Mouse (Mus musculus): ENCODE data around the gene Traf5.

Traf5 gene

DNA sequence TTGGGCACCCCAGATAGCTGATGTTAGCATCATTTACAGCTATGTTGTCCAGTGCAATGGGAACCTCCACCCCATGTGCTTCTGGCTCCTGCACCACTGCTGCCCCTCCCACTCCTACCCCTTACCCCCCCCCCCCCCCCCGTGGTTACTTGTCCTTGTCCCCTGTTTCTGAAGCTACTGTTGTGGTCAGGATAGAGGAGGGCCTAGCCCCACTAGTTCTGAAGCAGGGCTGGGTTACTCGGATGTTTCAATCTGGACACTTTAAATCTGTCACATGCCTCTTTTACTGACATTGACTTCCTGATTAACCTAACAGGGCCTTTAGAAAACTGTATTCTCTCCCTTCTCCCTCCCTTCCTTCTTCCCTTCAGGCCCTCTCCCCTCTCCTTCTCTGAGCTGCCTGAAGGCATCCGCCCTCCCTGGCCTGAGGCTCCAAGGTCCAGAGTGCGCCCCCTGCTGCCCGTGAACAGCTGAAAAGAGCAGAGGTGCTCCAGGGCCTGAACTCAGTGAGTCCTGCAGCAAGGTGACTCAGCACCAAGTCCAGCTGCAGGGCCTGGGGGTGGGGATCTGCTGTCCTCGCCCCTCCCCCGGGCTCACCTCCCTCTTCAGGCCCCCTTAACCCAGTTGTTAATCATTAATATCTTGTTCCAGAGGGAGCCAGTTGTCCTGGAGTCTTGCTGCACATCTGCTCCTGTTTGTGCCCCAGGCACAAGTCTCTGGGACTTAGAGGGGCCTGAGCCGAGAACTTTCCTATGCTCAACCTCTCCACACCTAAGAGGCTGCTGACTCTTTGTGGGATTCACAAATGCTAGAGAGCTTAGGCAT is 128.2 kb downstream of the Traf5 start:
- peak; percentile 94 for DNase-seq

DNA sequence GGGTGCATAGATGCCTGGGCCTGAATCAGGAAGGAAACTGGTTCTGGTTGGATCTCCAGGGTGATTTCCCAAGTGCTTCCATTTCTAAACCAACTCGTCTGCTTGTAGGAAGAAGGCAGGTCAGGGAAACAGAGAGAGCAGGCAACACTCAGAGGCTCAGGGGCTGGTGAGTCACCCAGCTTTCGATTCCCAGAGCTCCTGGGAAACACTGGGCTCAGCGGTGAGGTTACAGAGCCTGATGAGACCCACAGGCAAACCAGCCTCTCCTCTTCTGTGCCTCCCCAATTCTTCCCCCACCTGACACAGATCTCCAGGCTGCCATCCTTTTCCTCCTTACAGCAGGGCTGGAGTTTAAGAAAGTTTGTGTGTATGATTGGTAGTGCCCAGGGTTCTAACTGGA is 128.9 kb downstream of the Traf5 start:
- DNase-seq: no peak

DNA sequence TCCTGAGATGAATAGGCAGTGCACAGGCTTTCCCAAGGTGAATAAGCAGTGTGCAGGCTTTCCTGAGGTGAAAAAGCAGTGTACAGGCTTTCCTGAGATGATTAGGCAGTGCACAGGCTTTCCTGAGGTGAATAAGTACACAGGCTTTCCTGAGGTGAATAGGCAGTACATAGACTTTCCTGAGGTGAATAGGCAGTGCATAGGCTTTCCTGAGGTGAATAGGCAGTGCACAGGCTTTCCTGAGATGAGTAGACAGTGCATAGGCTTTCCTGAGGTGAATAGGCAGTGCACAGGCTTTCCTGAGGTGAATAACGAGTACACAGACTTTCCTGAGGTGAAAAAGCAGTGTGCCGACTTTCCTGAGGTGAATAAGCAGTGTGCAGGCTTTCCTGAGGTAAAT is 131.4 kb downstream of the Traf5 start:
- DNase-seq: no peak

DNA sequence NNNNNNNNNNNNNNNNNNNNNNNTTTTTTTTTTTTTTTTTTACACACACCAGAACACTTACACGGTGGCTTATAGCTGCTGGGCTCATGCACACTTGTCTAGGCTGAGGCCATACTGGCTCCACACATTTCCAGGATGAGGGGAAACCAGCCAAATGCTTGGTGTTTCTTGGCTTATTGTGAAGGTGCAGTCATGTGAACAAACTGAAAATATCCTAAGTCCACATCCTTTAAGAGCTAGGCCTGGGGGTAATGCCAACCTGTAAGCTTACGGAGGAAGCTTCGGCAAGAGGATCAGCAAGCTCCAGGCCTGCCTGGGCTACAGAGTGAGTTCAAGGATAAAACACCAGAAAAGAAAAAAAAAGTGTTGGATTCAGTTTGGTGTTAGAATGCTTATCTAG is 135.0 kb downstream of the Traf5 start:
- no peak for DNase-seq

- peak; percentile 68 for DNase-seq
These were observed 135.5 kb downstream of the Traf5 start for GRCm38 (mm10) chr1:191956871-191957270.

GRCm38 (mm10) chr1:191956261-191956660 is 136.1 kb downstream of the Traf5 start:
- peak; percentile 65 for DNase-seq

DNA sequence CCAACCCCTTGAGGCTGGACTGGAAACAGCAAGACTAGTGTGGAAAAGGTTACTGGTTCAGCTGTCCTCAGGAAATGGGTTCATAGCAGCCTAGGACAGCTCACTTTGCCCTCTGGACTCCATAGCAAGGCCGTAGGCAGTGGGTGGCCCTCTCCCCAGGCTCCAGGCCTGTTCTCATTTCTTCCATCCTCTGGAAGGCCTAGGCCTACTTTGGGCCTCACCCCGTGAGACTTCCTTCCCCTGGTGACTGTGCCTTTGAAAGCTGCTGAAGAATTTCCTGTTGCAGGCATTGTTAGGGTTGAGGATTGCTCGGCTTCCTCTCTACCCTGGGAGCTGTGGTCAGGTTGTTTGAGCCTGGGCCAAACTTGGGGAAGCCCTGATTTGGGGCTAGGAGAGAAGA is 137.3 kb downstream of the Traf5 start:
- peak; percentile 72 for DNase-seq

DNA sequence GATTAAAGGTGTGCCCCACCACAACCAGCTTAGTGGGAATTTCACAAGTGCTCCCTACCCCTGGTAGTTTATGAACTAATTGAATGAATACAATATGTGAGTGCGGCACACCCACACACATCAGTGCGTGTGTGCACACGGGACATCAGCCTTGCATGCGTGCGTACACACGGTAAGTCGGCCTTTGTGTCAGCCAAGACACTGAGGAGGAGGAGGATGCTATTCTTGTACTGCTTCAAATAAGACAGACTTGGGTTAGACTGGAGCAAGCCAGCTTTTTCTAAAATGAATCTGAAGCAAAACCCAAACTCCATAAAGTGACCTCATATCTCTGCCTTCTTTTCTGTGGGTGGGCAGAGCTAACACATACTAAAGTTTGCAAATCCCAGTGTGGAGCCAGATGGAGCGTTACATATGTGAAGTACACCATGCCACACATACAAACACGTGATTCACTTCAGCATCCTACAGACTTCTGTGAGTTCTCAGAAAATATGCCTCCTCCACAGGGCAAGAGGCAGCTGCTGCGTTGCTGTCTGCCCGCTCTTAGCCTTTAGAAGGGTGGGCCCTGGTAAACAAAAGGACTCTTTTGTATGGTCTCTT is 139.5 kb downstream of the Traf5 start:
- DNase-seq: no peak

- DNase-seq: no peak
These were observed 141.7 kb downstream of the Traf5 start for GRCm38 (mm10) chr1:191950611-191951010.

GRCm38 (mm10) chr1:191948600-191948999 is 143.8 kb downstream of the Traf5 start:
- DNase-seq: no peak

- no peak for DNase-seq
These were observed 144.6 kb downstream of the Traf5 start for GRCm38 (mm10) chr1:191947796-191948195.

All from lung, postnatal 10 days (tissue).